Mouse (Mus musculus) hindbrain, embryonic 15.5 days (tissue): ENCODE measurements around the gene Slc18b1. TPM values are rescaled to one million over a fixed set of nuclear protein-coding genes. Genes with fewer than 3 reads are reported as not detected.
A peak's percentile ranks its signal among the peaks of the same experiment; 100 is the strongest.
"Not testable (repeated sequence)": the region's sequence is repeated elsewhere in the genome, so short reads cannot be mapped to it uniquely, and the experiment has no call there.

ENCODE experiments used
- ATAC-seq: fragments of 200-750 bp; cut with Nextera tagmentation; 2 replicates; pipeline ENCODE4 v1.8.0; 2017; ENCODE audit warnings: low read depth, moderate number of reproducible peaks, moderate TSS enrichment; ENCODE audit not compliant: low FRiP score
- H3K27ac ChIP-seq: fragments of 300-500 bp; sonication (generic); replicated peaks from 2 replicates; pipeline ENCODE4 v1.5.1; 2015; ENCODE audit warnings: mild to moderate bottlenecking, inconsistent platforms
- H3K27me3 ChIP-seq: fragments of 300-500 bp; sonication (generic); 2 replicates; pipeline ENCODE4 v1.6.1; 2015; ENCODE audit warnings: control low read depth, inconsistent platforms
- H3K36me3 ChIP-seq: fragments of 300-500 bp; sonication (generic); 2 replicates; pipeline ENCODE4 v1.6.1; 2015; ENCODE audit warnings: control low read depth, inconsistent platforms
- H3K4me1 ChIP-seq: fragments of 300-500 bp; sonication (generic); replicated peaks from 2 replicates; pipeline ENCODE4 v1.6.1; 2015; ENCODE audit warnings: control low read depth, inconsistent platforms
- H3K4me2 ChIP-seq: fragments of 300-500 bp; sonication (generic); 2 replicates; pipeline ENCODE4 v1.6.1; 2015; ENCODE audit warnings: moderate library complexity, mild to moderate bottlenecking, inconsistent platforms
- H3K4me3 ChIP-seq: fragments of 300-500 bp; sonication (generic); 2 replicates; pipeline ENCODE4 v1.5.1; 2015; ENCODE audit warnings: mild to moderate bottlenecking, inconsistent platforms
- H3K9ac ChIP-seq: fragments of 300-500 bp; sonication (generic); 2 replicates; pipeline ENCODE4 v1.6.1; 2015; ENCODE audit warnings: inconsistent platforms
- H3K9me3 ChIP-seq: fragments of 300-500 bp; sonication (generic); 2 replicates; pipeline ENCODE4 v1.6.1; 2016; ENCODE audit warnings: control low read depth, inconsistent platforms
- WGBS: fragments of 180-500 bp; shearing (Covaris S2); methylation state at CpG from one replicate; pipeline ENCODE4 v1.1.7; 2015; 5-methylcytosine and 5-hydroxymethylcytosine counted together
- polyA plus RNA-seq: library from polyadenylated mRNA; unstranded; fragments of >200 nt; fragmentation: Nextera tagmentation; extraction: Ambion mirVana; gene quantifications from 2 replicates; pipeline ENCODE4 v1.2.1, GENCODE M21; 2015

The Slc18b1 gene
- polyA plus RNA-seq, 1 experiment from 2014 or later, result 20.9 TPM

- whole genome bisulfite sequencing, result under 1% methylated on average over 23 of the region's 23 CpGs
- Histone ChIP-seq H3K4me1 (peaks cover 39% of the 10 kb centered on the region), H3K27ac (peak overlapping the region; percentile 56), H3K4me3 (peak overlapping the region; percentile 57), H3K36me3 (peaks cover 30% of the 10 kb centered on the region), H3K4me2 (peak overlapping the region; percentile 91), H3K9ac (peak overlapping the region; percentile 68)
- ATAC-seq, result peak; percentile 65
- H3K27me3 ChIP-seq, H3K9me3 ChIP-seq: not testable (repeated sequence)
These were observed 10.2 kb upstream of the Slc18b1 start for GRCm38 (mm10) chr10:23786631-23787038.

GRCm38 (mm10) chr10:23787062-23787821 is 9.5 kb upstream of the Slc18b1 start, which contains the start of gene Rps12:
Gene Rps12, minus strand, starts transcription at chr10:23787275.
- ATAC-seq, result peak; percentile 97
- Histone ChIP-seq H3K36me3 (peaks cover 27% of the 10 kb centered on the region), H3K4me2 (peak within 1 kb of the TSS; percentile 91), H3K4me3 (peak within 1 kb of the TSS; percentile 57), H3K27me3 (no peaks in the 10 kb centered on the region), H3K4me1 (peaks cover 39% of the 10 kb centered on the region), H3K9me3 (no peaks in the 10 kb centered on the region), H3K27ac (peak within 1 kb of the TSS; percentile 75), H3K9ac (peak within 1 kb of the TSS; percentile 68)
- WGBS, result under 1% methylated on average over 51 of the region's 51 CpGs

- peaks cover 38% of the 10 kb centered on the region for H3K4me1 ChIP-seq
- peak overlapping the region; percentile 79 for H3K4me2 ChIP-seq
- H3K9ac ChIP-seq, result peak overlapping the region; percentile 62
- no peaks in the 10 kb centered on the region for H3K27me3 ChIP-seq
- H3K4me3 ChIP-seq, result peak overlapping the region; percentile 57
- no peak for ATAC-seq
- H3K27ac ChIP-seq, result peak overlapping the region; percentile 75
- WGBS, result 12% methylated on average over 8 of the region's 8 CpGs
- no peaks in the 10 kb centered on the region for H3K9me3 ChIP-seq
- peaks cover 25% of the 10 kb centered on the region for H3K36me3 ChIP-seq
These were observed 8.7 kb upstream of the Slc18b1 start for GRCm38 (mm10) chr10:23788056-23788600.

GRCm38 (mm10) chr10:23795871-23796520 is 790 bp upstream of the Slc18b1 start:
- ATAC-seq, result peak; percentile 4; the same call in 1 of the 2 replicates
- Histone ChIP-seq H3K27ac (peak overlapping the region; percentile 74; the same call in 1 of the 2 replicates), H3K27me3 (no peaks in the 10 kb centered on the region), H3K4me2 (peak overlapping the region; percentile 76), H3K9me3 (no peaks in the 10 kb centered on the region), H3K36me3 (0 out of 2 replicates have a peak, but pooled peaks cover 4% of the 10 kb centered on the region), H3K4me3 (peak overlapping the region; percentile 76), H3K9ac (peak overlapping the region; percentile 81; the same call in 1 of the 2 replicates), H3K4me1 (peaks cover 13% of the 10 kb centered on the region)
- 49% methylated on average over 9 of the region's 9 CpGs for WGBS

GRCm38 (mm10) chr10:23797606-23798005 is 820 bp downstream of the Slc18b1 start:
- H3K4me1 ChIP-seq, result peaks cover 13% of the 10 kb centered on the region
- no peaks in the 10 kb centered on the region for H3K27me3 ChIP-seq
- H3K27ac ChIP-seq, result no peak overlapping the region
- peak overlapping the region; percentile 76 for H3K4me2 ChIP-seq
- peak overlapping the region; percentile 76 for H3K4me3 ChIP-seq
- 10% methylated on average over 3 of the region's 3 CpGs for WGBS
- peaks cover 18% of the 10 kb centered on the region; the same call in 1 of the 2 replicates for H3K36me3 ChIP-seq
- ATAC-seq, result no peak
- H3K9me3 ChIP-seq, result no peaks in the 10 kb centered on the region
- peak overlapping the region; percentile 81; the same call in 1 of the 2 replicates for H3K9ac ChIP-seq

GRCm38 (mm10) chr10:23798142-23798541 is 1.4 kb downstream of the Slc18b1 start:
- no peak for ATAC-seq
- H3K9ac ChIP-seq, result no peak overlapping the region
- peak overlapping the region; percentile 14; the same call in 1 of the 2 replicates for H3K4me3 ChIP-seq
- peaks cover 13% of the 10 kb centered on the region for H3K4me1 ChIP-seq
- H3K27ac ChIP-seq, result no peak overlapping the region
- no peaks in the 10 kb centered on the region for H3K9me3 ChIP-seq
- peaks cover 19% of the 10 kb centered on the region for H3K36me3 ChIP-seq
- H3K27me3 ChIP-seq, result no peaks in the 10 kb centered on the region
- 87% methylated on average over 1 of the region's 1 CpGs for WGBS
- peak overlapping the region; percentile 76 for H3K4me2 ChIP-seq

- Histone ChIP-seq H3K4me1 (peaks cover 13% of the 10 kb centered on the region), H3K36me3 (peaks cover 34% of the 10 kb centered on the region), H3K4me2 (no peak overlapping the region), H3K27ac (no peak overlapping the region), H3K4me3 (no peak overlapping the region), H3K27me3 (no peaks in the 10 kb centered on the region), H3K9me3 (no peaks in the 10 kb centered on the region), H3K9ac (no peak overlapping the region)
- 18% methylated on average over 3 of the region's 3 CpGs for WGBS
- ATAC-seq, result no peak
These were observed 3.1 kb downstream of the Slc18b1 start for GRCm38 (mm10) chr10:23799933-23800332.

GRCm38 (mm10) chr10:23802911-23803310 is 6.1 kb downstream of the Slc18b1 start:
- peaks cover 44% of the 10 kb centered on the region for H3K36me3 ChIP-seq
- 73% methylated on average over 3 of the region's 3 CpGs for WGBS
- H3K4me3 ChIP-seq, result no peak overlapping the region
- H3K27me3 ChIP-seq, result no peaks in the 10 kb centered on the region
- H3K4me1 ChIP-seq, result peaks cover 4% of the 10 kb centered on the region
- H3K9me3 ChIP-seq, result no peaks in the 10 kb centered on the region
- H3K4me2 ChIP-seq, result no peak overlapping the region
- H3K9ac ChIP-seq, result no peak overlapping the region
- ATAC-seq, result no peak
- no peak overlapping the region for H3K27ac ChIP-seq

- WGBS, result 52% methylated on average over 3 of the region's 3 CpGs
- peaks cover 44% of the 10 kb centered on the region for H3K36me3 ChIP-seq
- ATAC-seq, result no peak
These were observed 7.9 kb downstream of the Slc18b1 start for GRCm38 (mm10) chr10:23804665-23805064.

GRCm38 (mm10) chr10:23806201-23806600 is 9.4 kb downstream of the Slc18b1 start:
- ATAC-seq, result no peak
- Histone ChIP-seq H3K9me3 (no peaks in the 10 kb centered on the region), H3K27ac (no peak overlapping the region), H3K4me2 (no peak overlapping the region), H3K4me1 (no peaks in the 10 kb centered on the region), H3K9ac (no peak overlapping the region), H3K4me3 (no peak overlapping the region), H3K36me3 (peaks cover 40% of the 10 kb centered on the region), H3K27me3 (no peaks in the 10 kb centered on the region)
- 29% methylated on average over 4 of the region's 4 CpGs for WGBS

More at GRCm38 (mm10) chr10:23804665-23805064, 7.9 kb downstream of the Slc18b1 start:
- Histone ChIP-seq H3K27ac (no peak overlapping the region), H3K4me1 (no peaks in the 10 kb centered on the region), H3K9me3 (no peaks in the 10 kb centered on the region), H3K4me3 (no peak overlapping the region), H3K9ac (no peak overlapping the region), H3K4me2 (no peak overlapping the region), H3K27me3 (no peaks in the 10 kb centered on the region)

GRCm38 (mm10) chr10:23811635-23812437 is 15.1 kb downstream of the Slc18b1 start:
- no peak overlapping the region for H3K4me3 ChIP-seq
- H3K27ac ChIP-seq, result no peak overlapping the region
- ATAC-seq, result peak; percentile 44; the same call in 1 of the 2 replicates
- 0 out of 2 replicates have a peak, but pooled peaks cover 7% of the 10 kb centered on the region for H3K36me3 ChIP-seq
- H3K4me2 ChIP-seq, result no peak overlapping the region
- no peak overlapping the region for H3K9ac ChIP-seq
- H3K4me1 ChIP-seq, result no peaks in the 10 kb centered on the region
- H3K27me3 ChIP-seq, result no peaks in the 10 kb centered on the region
- H3K9me3 ChIP-seq, result no peaks in the 10 kb centered on the region
- WGBS, result 78% methylated on average over 9 of the region's 12 CpGs
